Mouse (Mus musculus): ENCODE results near the gene Sppl2c.

GRCm38 (mm10) chr11:104138976-104139375 lies 47.2 kb upstream of the Sppl2c start:
- TF ChIP-seq GATA1 (IDR thresholded peaks at IDR 0.05; ENCODE audit: low read length) (no peak), TAL1 (IDR thresholded peaks at IDR 0.05; ENCODE audit: low read length) (no peak)
